Mouse (Mus musculus) lung, postnatal 0 days (tissue): ENCODE results near the gene Nup107. TPM values are rescaled to one million over a fixed set of nuclear protein-coding genes. Genes with fewer than 3 reads are reported as not detected.

ENCODE experiments used
- ATAC-seq: fragments of 200-750 bp; cut with Nextera tagmentation; 2 replicates; pipeline ENCODE4 v1.8.0; 2017; ENCODE audit warnings: moderate library complexity
- DNase-seq: peaks from one replicate; pipeline ENCODE4 v3.0.0-alpha.2; 2016; ENCODE audit warnings: low spot score
- H3K27ac ChIP-seq: fragments of 300-500 bp; sonication (generic); 2 replicates; pipeline ENCODE4 v1.5.1; 2014; ENCODE audit warnings: antibody characterized with exemption, mild to moderate bottlenecking, low read length, mixed read lengths
- H3K27me3 ChIP-seq: fragments of 300-500 bp; sonication (generic); replicated peaks from 2 replicates; pipeline ENCODE4 v1.6.1; 2014; ENCODE audit warnings: low read length, mixed read lengths; ENCODE audit not compliant: insufficient read depth
- H3K36me3 ChIP-seq: fragments of 300-500 bp; sonication (generic); 2 replicates; pipeline ENCODE4 v1.6.1; 2014; ENCODE audit warnings: low read length, mixed read lengths; ENCODE audit not compliant: insufficient read depth
- H3K4me1 ChIP-seq: fragments of 300-500 bp; sonication (generic); 2 replicates; pipeline ENCODE4 v1.6.1; 2014; ENCODE audit warnings: antibody characterized with exemption, low read depth, low read length, mixed read lengths; ENCODE audit not compliant: insufficient read depth
- H3K4me2 ChIP-seq: fragments of 300-500 bp; sonication (generic); replicated peaks from 2 replicates; pipeline ENCODE4 v1.6.1; 2014; ENCODE audit warnings: low read depth, mild to moderate bottlenecking, low read length, moderate library complexity, mixed read lengths
- H3K4me3 ChIP-seq: fragments of 300-500 bp; sonication (generic); 2 replicates; pipeline ENCODE4 v1.5.1; 2014; ENCODE audit warnings: low read depth, low read length
- H3K9ac ChIP-seq: fragments of 300-500 bp; sonication (generic); replicated peaks from 2 replicates; pipeline ENCODE4 v1.6.1; 2014; ENCODE audit warnings: low read depth, mild to moderate bottlenecking
- H3K9me3 ChIP-seq: fragments of 300-500 bp; sonication (generic); 2 replicates; pipeline ENCODE4 v1.6.1; 2016; ENCODE audit warnings: low read length, mixed read lengths
- CTCF ChIP-seq: IDR thresholded peaks from 2 replicates; pipeline ENCODE4 v1.5.1; 2016; ENCODE audit warnings: antibody characterized with exemption, mild to moderate bottlenecking
- EP300 ChIP-seq: IDR thresholded peaks from 2 replicates; pipeline ENCODE4 v1.6.1; 2016; ENCODE audit warnings: antibody characterized with exemption, mild to moderate bottlenecking, control low read depth
- WGBS: fragments of 180-500 bp; shearing (Covaris S2); extraction: QIAGEN DNeasy Blood & Tissue Kit; methylation state at CpG from one replicate; pipeline ENCODE4 v1.1.7; 2014; 5-methylcytosine and 5-hydroxymethylcytosine counted together
- polyA plus RNA-seq: library from polyadenylated mRNA; unstranded; fragments of >200 nt; fragmentation: Nextera tagmentation; extraction: Ambion mirVana; gene quantifications from 2 replicates; pipeline ENCODE4 v1.2.1, GENCODE M21; 2015

The Nup107 gene
- polyA plus RNA-seq, 1 experiment from 2014 or later, result 15.2 TPM

DNA sequence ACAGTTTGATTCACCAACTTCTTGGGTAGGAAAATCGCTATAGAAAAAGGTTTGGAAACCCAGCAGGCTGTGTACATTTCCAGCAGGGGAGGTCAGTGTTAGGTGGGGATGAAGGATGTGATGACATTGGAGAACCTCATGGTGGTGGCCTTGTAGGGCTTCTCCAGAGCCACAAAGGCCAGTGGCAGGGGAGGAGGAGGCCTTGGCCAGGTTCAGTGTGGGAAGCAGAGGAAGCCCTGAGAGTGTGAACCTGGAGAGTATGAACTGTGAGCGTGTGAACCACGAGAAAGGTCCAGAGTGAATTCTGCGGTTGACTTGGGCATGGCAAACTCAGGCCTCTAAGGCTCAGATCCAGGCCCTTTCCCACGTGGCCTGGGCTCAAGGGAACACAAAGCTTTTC is 63.9 kb downstream of the Nup107 start:
- Histone ChIP-seq H3K27ac (peak overlapping the region; percentile 85), H3K27me3 (no peaks in the 10 kb centered on the region), H3K9me3 (no peaks in the 10 kb centered on the region), H3K9ac (no peak overlapping the region), H3K4me2 (no peak overlapping the region), H3K4me3 (no peak overlapping the region), H3K36me3 (no peaks in the 10 kb centered on the region), H3K4me1 (no peaks in the 10 kb centered on the region)
- no peak for ATAC-seq
- DNase-seq, result no peak
- WGBS, result 82% methylated on average over 5 of the region's 5 CpGs
- TF ChIP-seq CTCF (no peak), EP300 (no peak)

GRCm38 (mm10) chr10:117727518-117728110 is 64.9 kb downstream of the Nup107 start:
- no peak for TF ChIP-seq CTCF
- TF ChIP-seq EP300, result no peak
- Histone ChIP-seq H3K27ac (no peak overlapping the region), H3K4me3 (no peak overlapping the region), H3K4me1 (no peaks in the 10 kb centered on the region), H3K36me3 (no peaks in the 10 kb centered on the region), H3K9me3 (no peaks in the 10 kb centered on the region), H3K4me2 (no peak overlapping the region), H3K27me3 (no peaks in the 10 kb centered on the region), H3K9ac (no peak overlapping the region)
- WGBS, result 57% methylated on average over 9 of the region's 9 CpGs
- DNase-seq (no peak), ATAC-seq (no peak)

DNA sequence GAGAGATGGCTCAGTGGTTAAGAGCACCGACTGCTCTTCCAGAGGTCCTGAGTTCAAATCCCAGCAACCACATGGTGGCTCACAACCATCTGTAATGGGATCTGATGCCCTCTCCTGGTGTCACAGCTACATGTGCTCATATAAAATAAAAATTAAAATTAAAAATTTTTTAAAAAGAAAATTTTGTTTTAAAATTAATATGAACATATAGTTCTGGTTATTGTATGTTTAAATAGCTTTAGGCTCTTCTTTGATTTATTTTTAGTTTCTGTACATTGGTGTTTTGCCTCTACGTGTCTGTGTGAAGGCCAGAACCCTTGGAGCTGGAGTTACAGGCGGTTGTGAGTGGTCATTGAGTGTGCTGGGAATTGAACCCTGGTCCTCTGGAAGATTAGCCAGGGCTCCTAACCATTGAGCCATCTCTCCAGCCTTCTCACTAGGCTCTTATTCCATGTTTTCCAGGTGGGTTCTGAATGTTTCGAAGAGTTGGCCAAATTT is 65.6 kb downstream of the Nup107 start:
- no peaks in the 10 kb centered on the region for H3K36me3 ChIP-seq
- WGBS, result 96% methylated on average over 4 of the region's 4 CpGs
- no peak overlapping the region for H3K4me2 ChIP-seq
- DNase-seq, result no peak
- no peaks in the 10 kb centered on the region for H3K9me3 ChIP-seq
- H3K9ac ChIP-seq, result no peak overlapping the region
- no peak overlapping the region for H3K27ac ChIP-seq
- TF ChIP-seq CTCF (no peak), EP300 (no peak)
- no peaks in the 10 kb centered on the region for H3K4me1 ChIP-seq
- H3K27me3 ChIP-seq, result no peaks in the 10 kb centered on the region
- no peak overlapping the region for H3K4me3 ChIP-seq
- ATAC-seq, result no peak

GRCm38 (mm10) chr10:117726350-117726749 is 66.2 kb downstream of the Nup107 start:
- no peaks in the 10 kb centered on the region for H3K9me3 ChIP-seq
- H3K4me2 ChIP-seq, result no peak overlapping the region
- H3K4me1 ChIP-seq, result no peaks in the 10 kb centered on the region
- DNase-seq (no peak), ATAC-seq (no peak)
- no peak overlapping the region for H3K9ac ChIP-seq
- no peaks in the 10 kb centered on the region for H3K36me3 ChIP-seq
- TF ChIP-seq CTCF, result no peak
- no peak for TF ChIP-seq EP300
- WGBS, result 85% methylated on average over 4 of the region's 4 CpGs
- no peak overlapping the region for H3K4me3 ChIP-seq
- H3K27me3 ChIP-seq, result no peaks in the 10 kb centered on the region
- no peak overlapping the region for H3K27ac ChIP-seq

GRCm38 (mm10) chr10:117725671-117726070 is 66.8 kb downstream of the Nup107 start:
- no peak overlapping the region for H3K27ac ChIP-seq
- H3K4me1 ChIP-seq, result no peaks in the 10 kb centered on the region
- no peaks in the 10 kb centered on the region for H3K27me3 ChIP-seq
- no peak for TF ChIP-seq EP300
- H3K9me3 ChIP-seq, result no peaks in the 10 kb centered on the region
- no peak for DNase-seq
- H3K36me3 ChIP-seq, result no peaks in the 10 kb centered on the region
- ATAC-seq, result no peak
- H3K9ac ChIP-seq, result no peak overlapping the region
- H3K4me2 ChIP-seq, result no peak overlapping the region
- no peak overlapping the region for H3K4me3 ChIP-seq
- WGBS, result 69% methylated on average over 7 of the region's 7 CpGs

DNA sequence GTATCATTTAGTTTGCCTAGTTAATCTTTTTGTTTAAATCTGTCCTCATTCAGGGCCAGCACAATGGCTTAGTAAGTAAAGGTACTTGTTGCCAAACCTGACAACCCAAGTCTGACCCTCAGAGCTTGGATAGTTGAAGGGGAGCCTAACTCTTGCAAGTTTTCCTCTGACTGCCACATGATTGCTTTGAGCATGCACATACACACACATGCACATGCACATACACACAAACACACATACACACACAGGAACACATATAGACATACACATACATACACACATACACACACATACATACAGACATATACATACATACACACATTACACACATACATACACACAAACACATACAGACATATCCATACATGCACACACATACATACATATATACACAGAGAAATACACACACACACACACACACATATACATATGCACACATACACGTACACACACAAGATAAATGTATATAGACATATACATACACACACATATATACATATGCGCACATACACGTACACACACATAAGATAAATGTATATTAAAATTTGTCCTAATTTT is 67.6 kb downstream of the Nup107 start:
- Histone ChIP-seq H3K9me3 (no peaks in the 10 kb centered on the region), H3K4me2 (no peak overlapping the region), H3K27me3 (no peaks in the 10 kb centered on the region), H3K36me3 (no peaks in the 10 kb centered on the region), H3K27ac (no peak overlapping the region), H3K9ac (no peak overlapping the region), H3K4me3 (no peak overlapping the region), H3K4me1 (no peaks in the 10 kb centered on the region)
- TF ChIP-seq CTCF (no peak), EP300 (no peak)
- ATAC-seq, result no peak
- DNase-seq, result no peak
- WGBS, result 94% methylated on average over 3 of the region's 3 CpGs
